Mouse (Mus musculus) lung, postnatal 0 days (tissue): Measurements from ENCODE around the gene Zfp108. TPM values are rescaled to one million over a fixed set of nuclear protein-coding genes. Genes with fewer than 3 reads are reported as not detected.

Experiments used
- ATAC-seq: fragments of 200-750 bp; cut with Nextera tagmentation; 2 replicates; pipeline ENCODE4 v1.8.0; 2017; ENCODE audit warnings: moderate library complexity
- DNase-seq: peaks from one replicate; pipeline ENCODE4 v3.0.0-alpha.2; 2016; ENCODE audit warnings: low spot score
- H3K27ac ChIP-seq: fragments of 300-500 bp; sonication (generic); 2 replicates; pipeline ENCODE4 v1.5.1; 2014; ENCODE audit warnings: antibody characterized with exemption, mild to moderate bottlenecking, low read length, mixed read lengths
- H3K27me3 ChIP-seq: fragments of 300-500 bp; sonication (generic); replicated peaks from 2 replicates; pipeline ENCODE4 v1.6.1; 2014; ENCODE audit warnings: low read length, mixed read lengths; ENCODE audit not compliant: insufficient read depth
- H3K36me3 ChIP-seq: fragments of 300-500 bp; sonication (generic); 2 replicates; pipeline ENCODE4 v1.6.1; 2014; ENCODE audit warnings: low read length, mixed read lengths; ENCODE audit not compliant: insufficient read depth
- H3K4me1 ChIP-seq: fragments of 300-500 bp; sonication (generic); 2 replicates; pipeline ENCODE4 v1.6.1; 2014; ENCODE audit warnings: antibody characterized with exemption, low read depth, low read length, mixed read lengths; ENCODE audit not compliant: insufficient read depth
- H3K4me2 ChIP-seq: fragments of 300-500 bp; sonication (generic); replicated peaks from 2 replicates; pipeline ENCODE4 v1.6.1; 2014; ENCODE audit warnings: low read depth, mild to moderate bottlenecking, low read length, moderate library complexity, mixed read lengths
- H3K4me3 ChIP-seq: fragments of 300-500 bp; sonication (generic); 2 replicates; pipeline ENCODE4 v1.5.1; 2014; ENCODE audit warnings: low read depth, low read length
- H3K9ac ChIP-seq: fragments of 300-500 bp; sonication (generic); replicated peaks from 2 replicates; pipeline ENCODE4 v1.6.1; 2014; ENCODE audit warnings: low read depth, mild to moderate bottlenecking
- H3K9me3 ChIP-seq: fragments of 300-500 bp; sonication (generic); 2 replicates; pipeline ENCODE4 v1.6.1; 2016; ENCODE audit warnings: low read length, mixed read lengths
- CTCF ChIP-seq: IDR thresholded peaks from 2 replicates; pipeline ENCODE4 v1.5.1; 2016; ENCODE audit warnings: antibody characterized with exemption, mild to moderate bottlenecking
- EP300 ChIP-seq: IDR thresholded peaks from 2 replicates; pipeline ENCODE4 v1.6.1; 2016; ENCODE audit warnings: antibody characterized with exemption, mild to moderate bottlenecking, control low read depth
- WGBS: fragments of 180-500 bp; shearing (Covaris S2); extraction: QIAGEN DNeasy Blood & Tissue Kit; methylation state at CpG from one replicate; pipeline ENCODE4 v1.1.7; 2014; 5-methylcytosine and 5-hydroxymethylcytosine counted together
- polyA plus RNA-seq: library from polyadenylated mRNA; unstranded; fragments of >200 nt; fragmentation: Nextera tagmentation; extraction: Ambion mirVana; gene quantifications from 2 replicates; pipeline ENCODE4 v1.2.1, GENCODE M21; 2015

Zfp108 gene
- polyA plus RNA-seq, 1 experiment from 2014 or later = 2.4 TPM

DNA sequence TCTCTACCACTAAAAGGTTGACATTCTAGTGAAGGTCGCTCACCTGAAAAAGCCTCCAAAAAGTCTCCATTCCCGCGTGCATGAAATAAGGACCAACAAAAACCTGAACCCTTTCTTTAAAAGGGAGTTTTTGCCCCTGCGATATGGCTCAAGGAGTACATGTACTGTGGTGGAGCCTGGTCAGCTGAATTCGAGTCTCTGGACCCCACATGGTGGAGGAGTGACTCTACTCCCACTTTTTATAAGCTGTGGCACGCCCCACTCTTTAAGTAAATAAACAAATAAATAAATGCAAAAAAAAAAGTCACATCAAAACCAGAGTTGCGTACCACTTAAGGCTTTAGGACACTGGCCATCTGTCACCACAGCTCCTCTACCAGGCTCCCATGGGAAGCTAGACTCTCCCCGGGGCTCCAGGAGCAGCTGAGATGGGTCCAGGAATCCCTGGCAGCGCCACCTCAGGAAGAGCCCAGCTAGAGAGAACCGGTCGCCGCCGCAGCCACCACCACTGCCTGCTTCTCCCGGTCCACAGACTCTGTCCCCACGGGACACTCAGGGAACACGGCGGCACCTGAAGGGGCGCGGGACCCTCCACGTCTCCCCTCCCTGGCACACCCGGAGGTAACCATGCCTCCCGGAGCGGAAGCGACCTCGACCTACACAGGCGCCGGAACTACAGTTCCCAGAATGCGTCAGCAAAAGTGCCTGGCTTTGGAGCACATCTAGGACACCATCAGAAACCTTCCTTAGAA is 17.4 kb upstream of the Zfp108 start, which contains the start of gene Zfp109:
Gene Zfp109 (minus strand): TSS at position 521 of the 752 bp plus-strand sequence.
- peak; percentile 60 for DNase-seq
- H3K27me3 ChIP-seq = no peaks in the 10 kb centered on the region
- 3% methylated on average over 27 of the region's 28 CpGs for WGBS
- ATAC-seq = peak; percentile 86
- H3K4me2 ChIP-seq = peak within 1 kb of the TSS; percentile 58
- H3K9me3 ChIP-seq = no peaks in the 10 kb centered on the region
- 0 out of 2 replicates have a peak within 1 kb of the TSS, but pooled peaks have one; percentile 6 for H3K9ac ChIP-seq
- H3K4me1 ChIP-seq = no peaks in the 10 kb centered on the region
- TF ChIP-seq EP300 = no peak
- peak; percentile 8; the same call in 1 of the 2 replicates for TF ChIP-seq CTCF
- no peak within 1 kb of the TSS for H3K27ac ChIP-seq
- H3K36me3 ChIP-seq = no peaks in the 10 kb centered on the region
- peak within 1 kb of the TSS; percentile 57 for H3K4me3 ChIP-seq

- ATAC-seq = peak; percentile 41
- Histone ChIP-seq H3K9ac (no peak overlapping the region), H3K27me3 (no peaks in the 10 kb centered on the region), H3K4me3 (peak overlapping the region; percentile 48), H3K9me3 (no peaks in the 10 kb centered on the region), H3K4me1 (no peaks in the 10 kb centered on the region; the same call in 1 of the 2 replicates), H3K27ac (no peak overlapping the region), H3K4me2 (peak overlapping the region; percentile 65), H3K36me3 (no peaks in the 10 kb centered on the region)
- TF ChIP-seq EP300 (no peak), CTCF (no peak)
- WGBS = 61% methylated on average over 9 of the region's 9 CpGs
- no peak for DNase-seq
Measured at GRCm38 (mm10) chr7:24253779-24254615, 597 bp upstream of the Zfp108 start.

GRCm38 (mm10) chr7:24259306-24259999 is 4.9 kb downstream of the Zfp108 start:
- TF ChIP-seq CTCF (no peak), EP300 (no peak)
- no peak for ATAC-seq
- Histone ChIP-seq H3K4me3 (no peak overlapping the region), H3K4me2 (no peak overlapping the region), H3K36me3 (peaks cover 13% of the 10 kb centered on the region; the same call in 1 of the 2 replicates), H3K9ac (no peak overlapping the region), H3K27ac (no peak overlapping the region), H3K4me1 (no peaks in the 10 kb centered on the region; the same call in 1 of the 2 replicates), H3K27me3 (no peaks in the 10 kb centered on the region), H3K9me3 (no peaks in the 10 kb centered on the region)
- WGBS = 85% methylated on average over 13 of the region's 13 CpGs
- no peak for DNase-seq

DNA sequence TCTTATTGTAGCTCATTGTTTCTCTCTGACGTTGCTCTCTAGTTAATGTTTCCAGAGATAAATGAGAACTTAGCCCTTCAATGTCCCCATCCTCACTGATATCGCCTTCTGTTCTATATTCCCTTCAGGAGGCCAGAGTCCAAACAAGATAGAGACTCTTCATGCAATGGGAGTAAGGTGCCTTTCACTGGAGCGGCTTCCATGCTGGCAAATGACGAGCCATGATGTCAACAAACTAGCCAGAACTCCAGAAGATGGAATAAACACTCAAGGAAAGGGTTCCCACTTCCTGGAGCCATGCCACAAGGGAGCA is 5.4 kb downstream of the Zfp108 start:
- Histone ChIP-seq H3K9ac (no peak overlapping the region), H3K27ac (no peak overlapping the region), H3K27me3 (no peaks in the 10 kb centered on the region), H3K36me3 (peaks cover 13% of the 10 kb centered on the region; the same call in 1 of the 2 replicates), H3K4me2 (no peak overlapping the region), H3K4me1 (no peaks in the 10 kb centered on the region; the same call in 1 of the 2 replicates), H3K4me3 (no peak overlapping the region), H3K9me3 (no peaks in the 10 kb centered on the region)
- ATAC-seq (no peak), DNase-seq (no peak)
- TF ChIP-seq CTCF = no peak
- TF ChIP-seq EP300 = no peak
- 87% methylated on average over 4 of the region's 4 CpGs for WGBS

GRCm38 (mm10) chr7:24268176-24269155 is 13.9 kb downstream of the Zfp108 start:
- H3K4me2 ChIP-seq = no peak overlapping the region
- no peaks in the 10 kb centered on the region for H3K27me3 ChIP-seq
- DNase-seq (no peak), ATAC-seq (no peak)
- no peak overlapping the region for H3K9ac ChIP-seq
- no peaks in the 10 kb centered on the region for H3K36me3 ChIP-seq
- H3K9me3 ChIP-seq = no peaks in the 10 kb centered on the region
- WGBS = 72% methylated on average over 24 of the region's 24 CpGs
- H3K4me3 ChIP-seq = no peak overlapping the region
- H3K27ac ChIP-seq = no peak overlapping the region
- H3K4me1 ChIP-seq = peaks cover 3% of the 10 kb centered on the region; the same call in 1 of the 2 replicates
- TF ChIP-seq CTCF (no peak), EP300 (no peak)
